Mouse (Mus musculus): ENCODE measurements at regions not wholly inside any gene's neighbourhood (a gene's known extent, or its start where the extent isn't known, plus 50 kb on each side); places are given as distances from the start of the nearest gene placed in this dataset.

- Histone ChIP-seq H3K4me3 (replicated peaks; ENCODE audit: extremely low read depth, low read depth, low read length) (no peak overlapping the region), H3K4me1 (ENCODE audit: control insufficient read depth, insufficient read depth, low read length) (no peaks in the 10 kb centered on the region)
- DNase-seq = no peak
- TF ChIP-seq POLR2A (IDR thresholded peaks at IDR 0.05; ENCODE audit: borderline replicate concordance, extremely low read depth, low read depth, low read length) = no peak
- no peak for TF ChIP-seq CTCF (IDR thresholded peaks at IDR 0.05; ENCODE audit: insufficient read depth, low read length)
- WGBS = 66% methylated on average over 7 of the region's 7 CpGs
Measured at GRCm38 (mm10) chr11:6766725-6767124, 70.7 kb downstream of the Gm11983 start.

- TF ChIP-seq POLR2A (IDR thresholded peaks at IDR 0.05; ENCODE audit: borderline replicate concordance, extremely low read depth, low read depth, low read length) = no peak
- TF ChIP-seq CTCF (IDR thresholded peaks at IDR 0.05; ENCODE audit: insufficient read depth, low read length) = no peak
- DNase-seq = no peak
- 81% methylated on average over 5 of the region's 5 CpGs for whole genome bisulfite sequencing
- H3K4me1 ChIP-seq (ENCODE audit: control insufficient read depth, insufficient read depth, low read length) = no peaks in the 10 kb centered on the region
- no peak overlapping the region for H3K4me3 ChIP-seq (replicated peaks; ENCODE audit: extremely low read depth, low read depth, low read length)
Measured at GRCm38 (mm10) chr11:6765333-6765957, 72.0 kb downstream of the Gm11983 start.

- DNase-seq = no peak
- Histone ChIP-seq H3K4me1 (ENCODE audit: control insufficient read depth, insufficient read depth, low read length) (no peaks in the 10 kb centered on the region), H3K4me3 (replicated peaks; ENCODE audit: extremely low read depth, low read depth, low read length) (no peak overlapping the region)
- TF ChIP-seq POLR2A (IDR thresholded peaks at IDR 0.05; ENCODE audit: borderline replicate concordance, extremely low read depth, low read depth, low read length) = no peak
- no peak for TF ChIP-seq CTCF (IDR thresholded peaks at IDR 0.05; ENCODE audit: insufficient read depth, low read length)
- WGBS = 79% methylated on average over 3 of the region's 3 CpGs
Measured at GRCm38 (mm10) chr11:6764186-6764585, 73.3 kb downstream of the Gm11983 start.

GRCm38 (mm10) chr11:6763001-6763400 lies 74.5 kb downstream of the Gm11983 start:
- TF ChIP-seq POLR2A (IDR thresholded peaks at IDR 0.05; ENCODE audit: borderline replicate concordance, extremely low read depth, low read depth, low read length) = no peak
- TF ChIP-seq CTCF (IDR thresholded peaks at IDR 0.05; ENCODE audit: insufficient read depth, low read length) = no peak
- 72% methylated on average over 4 of the region's 4 CpGs for WGBS
- no peak for DNase-seq

GRCm38 (mm10) chr11:6761876-6762628 lies 75.4 kb downstream of the Gm11983 start:
- no peak overlapping the region for H3K4me3 ChIP-seq (replicated peaks; ENCODE audit: extremely low read depth, low read depth, low read length)
- WGBS = 75% methylated on average over 11 of the region's 11 CpGs
- TF ChIP-seq POLR2A (IDR thresholded peaks at IDR 0.05; ENCODE audit: borderline replicate concordance, extremely low read depth, low read depth, low read length) (no peak), CTCF (IDR thresholded peaks at IDR 0.05; ENCODE audit: insufficient read depth, low read length) (no peak)
- no peak for DNase-seq
- no peaks in the 10 kb centered on the region for H3K4me1 ChIP-seq (ENCODE audit: control insufficient read depth, insufficient read depth, low read length)

More at GRCm38 (mm10) chr11:6763001-6763400, 74.5 kb downstream of the Gm11983 start:
- H3K4me1 ChIP-seq (ENCODE audit: control insufficient read depth, insufficient read depth, low read length) = no peaks in the 10 kb centered on the region
- H3K4me3 ChIP-seq (replicated peaks; ENCODE audit: extremely low read depth, low read depth, low read length) = no peak overlapping the region

- no peak for TF ChIP-seq CTCF (IDR thresholded peaks at IDR 0.05; ENCODE audit: insufficient read depth, low read length)
- TF ChIP-seq POLR2A (IDR thresholded peaks at IDR 0.05; ENCODE audit: borderline replicate concordance, extremely low read depth, low read depth, low read length) = no peak
- WGBS = 66% methylated on average over 4 of the region's 4 CpGs
- no peak for DNase-seq
- H3K4me1 ChIP-seq (ENCODE audit: control insufficient read depth, insufficient read depth, low read length) = no peaks in the 10 kb centered on the region
- H3K4me3 ChIP-seq (replicated peaks; ENCODE audit: extremely low read depth, low read depth, low read length) = no peak overlapping the region
Measured at GRCm38 (mm10) chr11:6759578-6759977, 77.9 kb downstream of the Gm11983 start.

- TF ChIP-seq POLR2A (IDR thresholded peaks at IDR 0.05; ENCODE audit: borderline replicate concordance, extremely low read depth, low read depth, low read length) (no peak), CTCF (IDR thresholded peaks at IDR 0.05; ENCODE audit: insufficient read depth, low read length) (no peak)
- DNase-seq = no peak
- 83% methylated on average over 5 of the region's 5 CpGs for WGBS
- Histone ChIP-seq H3K4me1 (ENCODE audit: control insufficient read depth, insufficient read depth, low read length) (no peaks in the 10 kb centered on the region), H3K4me3 (replicated peaks; ENCODE audit: extremely low read depth, low read depth, low read length) (no peak overlapping the region)
Measured at GRCm38 (mm10) chr11:6739439-6739838, 81.1 kb downstream of the Ramp3 start.

GRCm38 (mm10) chr11:6738581-6738980 lies 80.3 kb downstream of the Ramp3 start:
- TF ChIP-seq CTCF (IDR thresholded peaks at IDR 0.05; ENCODE audit: insufficient read depth, low read length) = no peak
- no peak for TF ChIP-seq POLR2A (IDR thresholded peaks at IDR 0.05; ENCODE audit: borderline replicate concordance, extremely low read depth, low read depth, low read length)
- Histone ChIP-seq H3K4me3 (replicated peaks; ENCODE audit: extremely low read depth, low read depth, low read length) (no peak overlapping the region), H3K4me1 (ENCODE audit: control insufficient read depth, insufficient read depth, low read length) (no peaks in the 10 kb centered on the region)
- no peak for DNase-seq
- 93% methylated on average over 3 of the region's 3 CpGs for WGBS

GRCm38 (mm10) chr11:6738163-6738562 lies 79.8 kb downstream of the Ramp3 start:
- DNase-seq = no peak
- Histone ChIP-seq H3K4me3 (replicated peaks; ENCODE audit: extremely low read depth, low read depth, low read length) (no peak overlapping the region), H3K4me1 (ENCODE audit: control insufficient read depth, insufficient read depth, low read length) (no peaks in the 10 kb centered on the region)
- TF ChIP-seq CTCF (IDR thresholded peaks at IDR 0.05; ENCODE audit: insufficient read depth, low read length) (no peak), POLR2A (IDR thresholded peaks at IDR 0.05; ENCODE audit: borderline replicate concordance, extremely low read depth, low read depth, low read length) (no peak)
- WGBS = 91% methylated on average over 3 of the region's 3 CpGs

Data from lung, adult 2 months (tissue).